Mouse (Mus musculus) liver, postnatal 0 days (tissue): ENCODE measurements around the gene Kcnc1. TPM values are rescaled to one million over a fixed set of nuclear protein-coding genes. Genes with fewer than 3 reads are reported as not detected.

ENCODE experiments used
- ATAC-seq: fragments of 200-750 bp; cut with Nextera tagmentation; 2 replicates; pipeline ENCODE4 v1.8.0; 2017; ENCODE audit warnings: mild to moderate bottlenecking, moderate library complexity
- DNase-seq: peaks from one replicate; pipeline ENCODE4 v3.0.0-alpha.2; 2016
- H3K27ac ChIP-seq: fragments of 300-500 bp; sonication (generic); 2 replicates; pipeline ENCODE4 v1.5.1; 2014; ENCODE audit warnings: antibody characterized with exemption, moderate library complexity, mild to moderate bottlenecking, low read depth
- H3K27me3 ChIP-seq: fragments of 300-500 bp; sonication (generic); 2 replicates; pipeline ENCODE4 v1.6.1; 2014; ENCODE audit warnings: low read length, control low read depth, mixed read lengths; ENCODE audit not compliant: insufficient read depth
- H3K36me3 ChIP-seq: fragments of 300-500 bp; sonication (generic); replicated peaks from 2 replicates; pipeline ENCODE4 v1.6.1; 2014; ENCODE audit warnings: mild to moderate bottlenecking, control low read depth, low read length, moderate library complexity, mixed read lengths; ENCODE audit not compliant: insufficient read depth
- H3K4me1 ChIP-seq: fragments of 300-500 bp; sonication (generic); 2 replicates; pipeline ENCODE4 v1.6.1; 2014; ENCODE audit warnings: antibody characterized with exemption, mild to moderate bottlenecking, control low read depth; ENCODE audit not compliant: insufficient read depth
- H3K4me2 ChIP-seq: fragments of 300-500 bp; sonication (generic); 2 replicates; pipeline ENCODE4 v1.6.1; 2014; ENCODE audit warnings: low read depth, mild to moderate bottlenecking, low read length, moderate library complexity, mixed read lengths
- H3K4me3 ChIP-seq: fragments of 300-500 bp; sonication (generic); 2 replicates; pipeline ENCODE4 v1.5.1; 2014; ENCODE audit warnings: low read depth, low read length
- H3K9ac ChIP-seq: fragments of 300-500 bp; sonication (generic); replicated peaks from 2 replicates; pipeline ENCODE4 v1.6.1; 2014; ENCODE audit warnings: mild to moderate bottlenecking, moderate library complexity
- H3K9me3 ChIP-seq: fragments of 300-500 bp; sonication (generic); 2 replicates; pipeline ENCODE4 v1.6.1; 2016; ENCODE audit warnings: mild to moderate bottlenecking, control low read depth, low read length, mixed read lengths
- CTCF ChIP-seq: sonication (generic); IDR thresholded peaks from 2 replicates; pipeline ENCODE4 v1.5.1; 2016; ENCODE audit warnings: antibody characterized with exemption, low read depth
- EP300 ChIP-seq: IDR thresholded peaks from 2 replicates; pipeline ENCODE4 v1.6.1; 2016; ENCODE audit warnings: antibody characterized with exemption, low read depth, mild to moderate bottlenecking
- WGBS: fragments of 180-500 bp; shearing (Covaris S2); extraction: QIAGEN DNeasy Blood & Tissue Kit; methylation state at CpG from one replicate; pipeline ENCODE4 v1.1.7; 2014; ENCODE audit not compliant: insufficient replicate concordance; 5-methylcytosine and 5-hydroxymethylcytosine counted together
- polyA plus RNA-seq: library from polyadenylated mRNA; unstranded; fragments of >200 nt; fragmentation: Nextera tagmentation; extraction: Ambion mirVana; gene quantifications from 2 replicates; pipeline ENCODE4 v1.2.1, GENCODE M21; 2015

Kcnc1 gene
- polyA plus RNA-seq, 1 experiment from 2014 or later: not detected

DNA sequence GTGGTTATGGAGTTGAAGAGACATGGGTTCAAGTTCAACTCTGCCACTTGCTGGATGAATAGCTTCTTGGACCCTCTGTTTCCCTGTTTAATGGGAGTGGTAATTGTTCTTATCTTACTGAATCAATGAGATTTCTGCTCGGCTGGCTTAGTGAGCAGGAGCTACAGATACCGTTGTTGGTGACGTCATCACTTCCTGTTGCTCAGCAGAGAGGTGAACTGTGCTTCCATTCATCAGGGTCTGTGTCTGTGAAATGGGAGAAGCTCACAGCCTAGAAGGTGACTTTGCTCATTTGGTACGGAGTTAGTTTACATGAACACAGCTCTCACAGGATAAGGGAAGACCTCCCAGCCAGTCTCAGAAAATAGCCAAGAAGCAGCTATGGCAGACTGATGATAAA, 42.4 kb upstream of the Kcnc1 start:
- Histone ChIP-seq H3K36me3 (no peaks in the 10 kb centered on the region), H3K4me1 (no peaks in the 10 kb centered on the region), H3K9ac (no peak overlapping the region), H3K27ac (no peak overlapping the region), H3K4me2 (no peak overlapping the region), H3K27me3 (peaks cover 8% of the 10 kb centered on the region), H3K4me3 (no peak overlapping the region), H3K9me3 (no peaks in the 10 kb centered on the region)
- ATAC-seq (no peak), DNase-seq (no peak)
- 24% methylated on average over 4 of the region's 4 CpGs for WGBS
- TF ChIP-seq EP300: no peak
- no peak for TF ChIP-seq CTCF

DNA sequence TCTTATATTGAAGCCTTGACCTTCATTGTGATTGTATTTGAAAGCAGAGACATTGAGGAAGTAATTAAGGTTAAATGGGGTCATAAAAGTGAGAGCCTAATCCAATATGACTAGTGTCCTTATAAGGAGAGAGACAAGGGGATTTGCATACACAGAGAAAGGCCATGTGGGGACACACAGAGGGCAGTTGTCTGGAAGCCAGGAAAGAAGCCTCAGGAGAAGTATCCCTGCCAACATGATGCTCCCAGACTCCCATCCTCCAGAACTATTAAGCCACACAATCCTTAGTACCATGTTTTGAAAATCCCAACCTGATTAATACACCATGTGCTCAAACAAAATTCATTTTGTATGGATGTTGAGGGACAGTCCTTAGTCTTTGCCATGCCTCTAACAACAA, 34.5 kb upstream of the Kcnc1 start:
- no peaks in the 10 kb centered on the region for H3K4me1 ChIP-seq
- TF ChIP-seq EP300 (no peak), CTCF (no peak)
- no peaks in the 10 kb centered on the region for H3K9me3 ChIP-seq
- no peak overlapping the region for H3K4me3 ChIP-seq
- DNase-seq: no peak
- no peak overlapping the region for H3K27ac ChIP-seq
- no peak overlapping the region for H3K4me2 ChIP-seq
- no peaks in the 10 kb centered on the region for H3K36me3 ChIP-seq
- no peak for ATAC-seq
- no peak overlapping the region for H3K9ac ChIP-seq
- no peaks in the 10 kb centered on the region for H3K27me3 ChIP-seq

- TF ChIP-seq EP300 (no peak), CTCF (no peak)
- Histone ChIP-seq H3K4me3 (no peak overlapping the region), H3K9ac (no peak overlapping the region), H3K27ac (no peak overlapping the region), H3K4me1 (no peaks in the 10 kb centered on the region), H3K9me3 (no peaks in the 10 kb centered on the region), H3K36me3 (no peaks in the 10 kb centered on the region), H3K4me2 (no peak overlapping the region), H3K27me3 (no peaks in the 10 kb centered on the region)
- no peak for ATAC-seq
- no peak for DNase-seq
- WGBS: 56% methylated on average over 5 of the region's 5 CpGs
These were observed 32.1 kb upstream of the Kcnc1 start for GRCm38 (mm10) chr7:46364154-46364553.

GRCm38 (mm10) chr7:46365810-46366209, 30.5 kb upstream of the Kcnc1 start:
- no peak overlapping the region for H3K4me3 ChIP-seq
- no peaks in the 10 kb centered on the region for H3K9me3 ChIP-seq
- DNase-seq (no peak), ATAC-seq (no peak)
- no peaks in the 10 kb centered on the region for H3K27me3 ChIP-seq
- TF ChIP-seq EP300 (no peak), CTCF (no peak)
- H3K36me3 ChIP-seq: no peaks in the 10 kb centered on the region
- WGBS: 78% methylated on average over 1 of the region's 1 CpGs
- no peak overlapping the region for H3K9ac ChIP-seq
- H3K27ac ChIP-seq: no peak overlapping the region
- no peak overlapping the region for H3K4me2 ChIP-seq
- no peaks in the 10 kb centered on the region for H3K4me1 ChIP-seq

DNA sequence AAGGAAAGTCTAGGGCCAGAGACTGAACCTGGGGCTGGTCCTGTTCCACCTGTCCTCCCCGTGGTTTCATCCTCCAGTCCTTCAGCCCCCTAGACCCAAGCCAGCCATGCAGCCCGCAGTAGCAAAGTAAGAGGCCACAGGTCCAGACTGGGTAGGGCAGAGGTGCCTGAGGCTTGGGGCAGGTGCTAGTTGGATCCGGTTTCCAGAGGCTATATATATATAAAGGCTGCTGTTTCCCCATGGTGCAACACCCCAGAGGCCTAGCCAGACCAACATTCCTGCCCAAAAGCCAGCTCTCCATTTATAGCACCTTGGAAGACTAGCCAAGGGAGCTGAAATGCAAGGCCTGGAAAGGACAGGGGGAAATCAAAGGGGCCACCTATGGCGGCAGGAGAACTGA, 25.2 kb upstream of the Kcnc1 start:
- 53% methylated on average over 4 of the region's 4 CpGs for WGBS
- no peak overlapping the region for H3K4me3 ChIP-seq
- no peak for DNase-seq
- H3K27ac ChIP-seq: no peak overlapping the region
- H3K4me2 ChIP-seq: no peak overlapping the region
- H3K36me3 ChIP-seq: no peaks in the 10 kb centered on the region
- no peaks in the 10 kb centered on the region for H3K4me1 ChIP-seq
- ATAC-seq: no peak
- H3K9ac ChIP-seq: no peak overlapping the region
- TF ChIP-seq EP300 (no peak), CTCF (no peak)
- H3K27me3 ChIP-seq: peaks cover 12% of the 10 kb centered on the region
- H3K9me3 ChIP-seq: no peaks in the 10 kb centered on the region

DNA sequence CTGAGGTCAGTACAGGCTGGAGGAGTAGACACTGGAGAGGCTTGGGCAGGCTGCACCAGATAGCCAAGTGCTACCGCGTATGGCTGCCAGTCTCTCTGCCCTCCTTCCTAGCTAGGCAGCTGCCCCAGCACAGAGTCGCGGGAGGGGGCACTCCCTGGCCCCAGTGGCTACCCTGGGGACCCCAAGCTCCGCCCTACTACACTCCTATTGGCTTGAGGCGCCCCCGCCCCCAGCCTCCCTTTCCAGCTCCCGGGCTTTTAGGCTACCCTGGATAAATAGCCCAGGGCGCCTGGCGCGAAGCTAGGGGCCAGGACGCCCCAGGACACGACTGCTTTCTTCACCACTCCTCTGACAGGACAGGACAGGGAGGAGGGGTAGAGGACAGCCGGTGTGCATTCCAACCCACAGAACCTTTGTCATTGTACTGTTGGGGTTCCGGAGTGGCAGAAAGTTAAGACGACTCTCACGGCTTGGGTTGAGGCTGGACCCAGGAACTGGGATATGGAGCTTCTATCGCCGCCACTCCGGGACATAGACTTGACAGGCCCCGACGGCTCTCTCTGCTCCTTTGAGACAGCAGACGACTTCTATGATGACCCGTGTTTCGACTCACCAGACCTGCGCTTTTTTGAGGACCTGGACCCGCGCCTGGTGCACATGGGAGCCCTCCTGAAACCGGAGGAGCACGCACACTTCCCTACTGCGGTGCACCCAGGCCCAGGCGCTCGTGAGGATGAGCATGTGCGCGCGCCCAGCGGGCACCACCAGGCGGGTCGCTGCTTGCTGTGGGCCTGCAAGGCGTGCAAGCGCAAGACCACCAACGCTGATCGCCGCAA, 19.9 kb upstream of the Kcnc1 start, which contains the start of gene Myod1:
Gene Myod1 (plus strand): TSS at position 303 of the 836 bp plus-strand sequence.
- no peaks in the 10 kb centered on the region for H3K9me3 ChIP-seq
- H3K36me3 ChIP-seq: no peaks in the 10 kb centered on the region
- H3K4me1 ChIP-seq: no peaks in the 10 kb centered on the region
- DNase-seq (no peak), ATAC-seq (no peak)
- WGBS: 6% methylated on average over 44 of the region's 44 CpGs
- H3K27me3 ChIP-seq: peaks cover 43% of the 10 kb centered on the region
- no peak within 1 kb of the TSS for H3K4me3 ChIP-seq
- TF ChIP-seq EP300 (no peak), CTCF (no peak)
- no peak within 1 kb of the TSS for H3K9ac ChIP-seq
- H3K4me2 ChIP-seq: no peak within 1 kb of the TSS
- H3K27ac ChIP-seq: no peak within 1 kb of the TSS

GRCm38 (mm10) chr7:46377008-46377346, 19.3 kb upstream of the Kcnc1 start:
- H3K27me3 ChIP-seq: peaks cover 43% of the 10 kb centered on the region
- WGBS: 1% methylated on average over 33 of the region's 33 CpGs

More at GRCm38 (mm10) chr7:46377008-46377346, 19.3 kb upstream of the Kcnc1 start:
- no peaks in the 10 kb centered on the region for H3K4me1 ChIP-seq
- TF ChIP-seq CTCF (peak; percentile 36), EP300 (no peak)
- H3K4me2 ChIP-seq: no peak overlapping the region
- DNase-seq (no peak), ATAC-seq (no peak)
- H3K9me3 ChIP-seq: no peaks in the 10 kb centered on the region
- H3K9ac ChIP-seq: no peak overlapping the region
- no peaks in the 10 kb centered on the region for H3K36me3 ChIP-seq
- H3K4me3 ChIP-seq: no peak overlapping the region
- no peak overlapping the region for H3K27ac ChIP-seq
